Mouse (Mus musculus): ENCODE measurements at regions not wholly inside any gene's neighbourhood (a gene's known extent, or its start where the extent isn't known, plus 50 kb on each side); places are given as distances from the start of the nearest gene placed in this dataset.

- H3K4me3 ChIP-seq (ENCODE audit: low read depth, low read length), result no peak overlapping the region
- H3K36me3 ChIP-seq (ENCODE audit: control insufficient read depth, insufficient read depth), result no peaks in the 10 kb centered on the region
- 67% methylated on average over 2 of the region's 2 CpGs for WGBS
- H3K9ac ChIP-seq (ENCODE audit: low read depth, low read length), result no peak overlapping the region
- H3K4me2 ChIP-seq (replicated peaks; ENCODE audit: low read depth), result no peak overlapping the region
- H3K27me3 ChIP-seq (replicated peaks; ENCODE audit: control insufficient read depth, insufficient read depth, low read length), result no peaks in the 10 kb centered on the region
- no peaks in the 10 kb centered on the region for H3K4me1 ChIP-seq (replicated peaks; ENCODE audit: control insufficient read depth, insufficient read depth, low read length)
- no peak overlapping the region for H3K27ac ChIP-seq (ENCODE audit: low read depth, low read length)
- ATAC-seq, result no peak
- no peak for TF ChIP-seq CTCF (IDR thresholded peaks at IDR 0.05; ENCODE audit: low read depth)
- no peaks in the 10 kb centered on the region for H3K9me3 ChIP-seq (ENCODE audit: control insufficient read depth)
These were observed 682.6 kb downstream of the Slc16a7 start for GRCm38 (mm10) chr10:124706642-124707041.

Data from intestine, postnatal 0 days (tissue).